Mouse (Mus musculus) regulatory T cell (primary cell): ENCODE measurements around the gene Tsx.

Experiments used
- in situ Hi-C: fragments of 300-600 bp; cut with MboI, MseI; formaldehyde crosslinking; loops from one replicate; pipeline ENCODE4 v1.15.1; 2025; ENCODE audit warnings: high pct_unique_total_duplicates

Gene Tsx

DNA sequence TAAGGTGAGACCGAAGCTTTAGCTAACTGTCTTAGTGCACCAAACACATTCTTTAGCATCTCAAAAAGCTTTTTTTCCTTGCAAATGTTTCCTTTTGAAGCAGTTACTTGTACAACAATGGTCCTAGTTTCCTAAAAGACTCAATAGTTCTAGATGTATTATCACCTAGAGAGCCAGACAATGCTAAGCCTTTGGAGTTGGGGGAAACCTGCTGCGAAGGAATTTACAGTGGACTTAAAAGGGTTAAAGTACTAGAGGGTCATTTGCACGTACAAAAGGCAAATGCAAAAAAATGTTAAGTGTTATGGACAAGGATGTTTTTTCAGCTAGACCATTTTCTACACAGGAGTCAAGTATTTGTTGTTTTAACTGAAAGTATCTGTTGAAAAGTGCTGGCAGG is 58.1 kb downstream of the Tsx start:
- in situ Hi-C loops = loop anchor here (10.0 kb wide), 2 partner anchors 472 to 522 kb away; no protein-coding TSS in a partner anchor
